Mouse (Mus musculus) CH12.LX (cell line): ENCODE measurements around the gene Dnajb5.

Experiments
- CTCF ChIP-seq, 2 experiments: IDR thresholded peaks in 1 of 2; conservative IDR thresholded peaks in 1 of 2; 2 replicates each; pipeline ENCODE4 v1.5.1; 2011 to 2012; ENCODE audit warnings: low read depth in 2 of 2, low read length in 2 of 2, improper control_type of control experiment in 1 of 2, inconsistent platforms in 1 of 2, mild to moderate bottlenecking in 1 of 2, moderate library complexity in 1 of 2
- KAT2A ChIP-seq: IDR thresholded peaks from 2 replicates; pipeline ENCODE4 v1.6.1; 2012; ENCODE audit warnings: low read length, improper control_type of control experiment, inconsistent platforms; ENCODE audit not compliant: insufficient replicate concordance
- MAZ ChIP-seq: IDR thresholded peaks from 2 replicates; pipeline ENCODE4 v1.6.1; 2012; ENCODE audit warnings: low read depth, mild to moderate bottlenecking, inconsistent platforms, low read length, improper control_type of control experiment, moderate library complexity
- MXI1 ChIP-seq: IDR thresholded peaks from 2 replicates; pipeline ENCODE4 v1.6.1; 2011; ENCODE audit warnings: mild to moderate bottlenecking, low read depth, low read length, improper control_type of control experiment
- NRF1 ChIP-seq: IDR thresholded peaks from 2 replicates; pipeline ENCODE4 v1.6.1; 2014; ENCODE audit warnings: low read depth, mild to moderate bottlenecking, inconsistent platforms, low read length, improper control_type of control experiment, moderate library complexity
- POLR2A ChIP-seq: IDR thresholded peaks from 2 replicates; pipeline ENCODE4 v1.6.1; 2011; ENCODE audit warnings: low read depth, mild to moderate bottlenecking, improper control_type of control experiment, low read length

GRCm38 (mm10) chr4:42999451-43000140 is 50.0 kb downstream of the Dnajb5 start:
- TF ChIP-seq CTCF (conservative IDR thresholded peaks at IDR 0.05 in 1 of 2, IDR thresholded peaks at IDR 0.05 in 1 of 2; ENCODE audit: low read depth in 2 of 2, low read length in 2 of 2) (peak in 1 of 2 experiments; percentile 51; a peak in 2 of 4 replicates), POLR2A (peak; percentile 48; the same call in 1 of the 2 replicates), MXI1 (peak; percentile 98), MAZ (peak; percentile 36; the same call in 1 of the 2 replicates), KAT2A (0 out of 2 replicates have a peak, but pooled peaks have one; percentile 18), NRF1 (no peak)
